ENCODE assay signal across 28 mouse cellular contexts in the genomic region with DNA sequence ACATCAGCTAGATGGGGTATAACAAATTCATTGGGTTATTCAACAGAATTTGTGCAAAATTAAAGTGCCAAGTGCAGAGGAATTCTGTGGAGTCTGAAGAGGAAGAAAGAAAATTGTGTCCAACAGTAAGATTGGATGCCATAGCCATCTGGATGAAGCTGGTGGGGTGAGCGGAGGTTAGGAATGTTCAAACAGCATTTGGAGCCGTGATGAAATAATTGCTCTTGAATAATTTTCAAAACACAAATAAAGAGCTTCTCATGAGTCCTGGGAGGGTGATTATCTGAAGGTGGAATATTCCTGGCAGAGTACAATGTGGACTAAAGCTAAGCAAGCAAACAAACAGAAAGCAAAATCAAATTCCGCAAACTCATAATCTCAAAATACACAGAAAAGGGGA.
DNase-seq lines count a peak whose midpoint lies in the region; ATAC-seq and TF ChIP-seq lines count a peak whose summit lies in the region.
"Had no signal": no experiment of that assay in that cellular context is flagged by ENCODE, and none has a peak within 500 bp of the region (broad histone marks: within the 10 kb centered on the region; RNA-seq: fewer than 3 reads in every experiment).

No protein-coding gene starts in this region.

- peak; percentile 18 for DNase-seq in cerebellum, adult 11 months
- DNase-seq in cerebellum, postnatal 10 days: no peak
- peak; percentile 24 for DNase-seq in cerebellum, adult 8-10 months
- DNase-seq in cerebellum, postnatal 36 days: no peak
- peak; percentile 16 for DNase-seq in liver, adult 2 months (ENCODE audit: extremely low read depth, low read depth, low spot score)
- DNase-seq in lung, postnatal 36 days: peak; percentile 14
- DNase-seq in lung, postnatal 0 days (ENCODE audit: low spot score): no peak
- DNase-seq: adrenal gland, postnatal 10 days; adrenal gland, postnatal 36 days; embryo, embryonic 11 days; gastrocnemius, postnatal 25 days; heart, adult 18-20 months; heart, postnatal 10 days; heart, postnatal 36 days; kidney, adult 11 months had no signal

- no peaks in the 10 kb centered on the region for H3K9me3 ChIP-seq in liver, embryonic 12.5 days (replicated peaks)
- no peaks in the 10 kb centered on the region for H3K9me3 ChIP-seq in lung, postnatal 0 days (ENCODE audit: low read length)
- H3K9me3 ChIP-seq: embryonic facial prominence, embryonic 10.5 days; embryonic facial prominence, embryonic 13.5 days; forebrain, embryonic 12.5 days; forebrain, embryonic 15.5 days; heart, embryonic 12.5 days; heart, embryonic 15.5 days; hindbrain, embryonic 10.5 days; hindbrain, embryonic 13.5 days; intestine, embryonic 15.5 days had no signal

- no peaks in the 10 kb centered on the region for H3K27me3 ChIP-seq in liver, adult 2 months (ENCODE audit: control insufficient read depth, insufficient read depth, low read length)
- no peaks in the 10 kb centered on the region for H3K27me3 ChIP-seq in liver, embryonic 12.5 days (replicated peaks)
- no peaks in the 10 kb centered on the region for H3K27me3 ChIP-seq in lung, postnatal 0 days (replicated peaks; ENCODE audit: insufficient read depth, low read length)
- H3K27me3 ChIP-seq: embryonic facial prominence, embryonic 13.5 days; forebrain, embryonic 12.5 days; forebrain, embryonic 15.5 days; heart, embryonic 12.5 days; heart, embryonic 15.5 days; hindbrain, embryonic 13.5 days; intestine, embryonic 15.5 days; Patski had no signal

- H3K36me3 ChIP-seq in liver, adult 2 months (ENCODE audit: control insufficient read depth, insufficient read depth, low read length): no peaks in the 10 kb centered on the region
- no peaks in the 10 kb centered on the region for H3K36me3 ChIP-seq in liver, embryonic 12.5 days
- no peaks in the 10 kb centered on the region for H3K36me3 ChIP-seq in lung, postnatal 0 days (ENCODE audit: insufficient read depth, low read length)
- H3K36me3 ChIP-seq: embryonic facial prominence, embryonic 10.5 days; embryonic facial prominence, embryonic 13.5 days; forebrain, embryonic 12.5 days; forebrain, embryonic 15.5 days; heart, embryonic 12.5 days; heart, embryonic 15.5 days; hindbrain, embryonic 10.5 days; hindbrain, embryonic 13.5 days; intestine, embryonic 15.5 days had no signal

- 34% methylated on average over 3 of the region's 3 CpGs for WGBS in liver, adult 2 months
- 67% methylated on average over 3 of the region's 3 CpGs for WGBS in liver, embryonic 12.5 days (ENCODE audit: insufficient replicate concordance)
- WGBS in lung, postnatal 0 days: 68% methylated on average over 3 of the region's 3 CpGs

- TF ChIP-seq CTCF in liver, adult 2 months (IDR thresholded peaks at IDR 0.05; ENCODE audit: low read depth, low read length): no peak
- no peak for TF ChIP-seq CTCF in lung, postnatal 0 days (IDR thresholded peaks at IDR 0.05)

- no peak for TF ChIP-seq POLR2A in liver, adult 2 months (IDR thresholded peaks at IDR 0.05; ENCODE audit: extremely low read depth, insufficient read depth, low read length)

- H3K4me3 ChIP-seq in liver, adult 2 months (ENCODE audit: insufficient read depth, low read depth, low read length): no peak overlapping the region
- H3K4me3 ChIP-seq in liver, embryonic 12.5 days: no peak overlapping the region
- no peak overlapping the region for H3K4me3 ChIP-seq in lung, postnatal 0 days (ENCODE audit: low read depth, low read length)
- H3K4me3 ChIP-seq: embryonic facial prominence, embryonic 10.5 days; embryonic facial prominence, embryonic 13.5 days; erythroblast, embryonic 14.5 days; forebrain, embryonic 12.5 days; forebrain, embryonic 15.5 days; heart, embryonic 12.5 days; heart, embryonic 15.5 days; hindbrain, embryonic 10.5 days; hindbrain, embryonic 13.5 days; intestine, embryonic 15.5 days had no signal

- H3K27ac ChIP-seq in liver, adult 2 months (replicated peaks; ENCODE audit: insufficient read depth, low read depth, low read length): no peak overlapping the region
- no peak overlapping the region for H3K27ac ChIP-seq in liver, embryonic 12.5 days
- H3K27ac ChIP-seq in lung, postnatal 0 days (ENCODE audit: low read length): no peak overlapping the region
- H3K27ac ChIP-seq: embryonic facial prominence, embryonic 10.5 days; embryonic facial prominence, embryonic 13.5 days; forebrain, embryonic 12.5 days; forebrain, embryonic 15.5 days; heart, embryonic 15.5 days; hindbrain, embryonic 10.5 days; hindbrain, embryonic 13.5 days; intestine, embryonic 15.5 days had no signal

- no peak for ATAC-seq in liver, embryonic 12.5 days
- ATAC-seq in lung, postnatal 0 days: no peak
- ATAC-seq: forebrain, embryonic 15.5 days; hindbrain, embryonic 16.5 days; intestine, embryonic 15.5 days; Patski had no signal

- H3K4me1 ChIP-seq in liver, adult 2 months (ENCODE audit: control insufficient read depth, insufficient read depth, low read length): no peaks in the 10 kb centered on the region
- no peaks in the 10 kb centered on the region for H3K4me1 ChIP-seq in liver, embryonic 12.5 days
- no peaks in the 10 kb centered on the region for H3K4me1 ChIP-seq in lung, postnatal 0 days (ENCODE audit: insufficient read depth, low read depth, low read length)
- H3K4me1 ChIP-seq: embryonic facial prominence, embryonic 10.5 days; embryonic facial prominence, embryonic 13.5 days; forebrain, embryonic 12.5 days; heart, embryonic 12.5 days; heart, embryonic 15.5 days; hindbrain, embryonic 13.5 days; intestine, embryonic 15.5 days had no signal

- TF ChIP-seq EP300 in lung, postnatal 0 days (IDR thresholded peaks at IDR 0.05): no peak

- no peaks in the 10 kb centered on the region for H3K79me2 ChIP-seq in liver, adult 2 months (ENCODE audit: control insufficient read depth, insufficient read depth, low read length)

- H3K9ac ChIP-seq in liver, adult 2 months (ENCODE audit: low read depth, low read length): no peak overlapping the region
- no peak overlapping the region for H3K9ac ChIP-seq in liver, embryonic 12.5 days
- no peak overlapping the region for H3K9ac ChIP-seq in lung, postnatal 0 days (replicated peaks; ENCODE audit: low read depth)
- H3K9ac ChIP-seq: embryonic facial prominence, embryonic 13.5 days; forebrain, embryonic 12.5 days; forebrain, embryonic 15.5 days; heart, embryonic 12.5 days; heart, embryonic 15.5 days; hindbrain, embryonic 13.5 days; intestine, embryonic 15.5 days had no signal

- no peak overlapping the region for H3K4me2 ChIP-seq in liver, embryonic 12.5 days
- no peak overlapping the region for H3K4me2 ChIP-seq in lung, postnatal 0 days (replicated peaks; ENCODE audit: low read depth, low read length)
- H3K4me2 ChIP-seq: embryonic facial prominence, embryonic 13.5 days; forebrain, embryonic 12.5 days; forebrain, embryonic 15.5 days; heart, embryonic 12.5 days; heart, embryonic 15.5 days; hindbrain, embryonic 13.5 days; intestine, embryonic 15.5 days had no signal

Comparison
In these comparisons a context has a peak if more than half of its experiments do, and no peak if none do; other contexts are left out.
1. DNase-seq: peak in cerebellum, adult 11 months (single experiment), cerebellum, adult 8-10 months (single experiment), liver, adult 2 months (single experiment) and lung, postnatal 36 days (single experiment); none in cerebellum, postnatal 10 days (0 of 2), cerebellum, postnatal 36 days (0 of 2) and lung, postnatal 0 days (single experiment).